Mouse (Mus musculus) natural killer cell, adult 2 months (primary cell): Measurements from ENCODE around the gene Oit3.
"Not testable (repeated sequence)": the region's sequence is repeated elsewhere in the genome, so short reads cannot be mapped to it uniquely, and the experiment has no call there.

Source experiments
- DNase-seq, 2 experiments: peaks; one replicate each; pipeline ENCODE4 v3.0.0; 2022; ENCODE audit warnings: low spot score in 2 of 2

Gene Oit3

DNA sequence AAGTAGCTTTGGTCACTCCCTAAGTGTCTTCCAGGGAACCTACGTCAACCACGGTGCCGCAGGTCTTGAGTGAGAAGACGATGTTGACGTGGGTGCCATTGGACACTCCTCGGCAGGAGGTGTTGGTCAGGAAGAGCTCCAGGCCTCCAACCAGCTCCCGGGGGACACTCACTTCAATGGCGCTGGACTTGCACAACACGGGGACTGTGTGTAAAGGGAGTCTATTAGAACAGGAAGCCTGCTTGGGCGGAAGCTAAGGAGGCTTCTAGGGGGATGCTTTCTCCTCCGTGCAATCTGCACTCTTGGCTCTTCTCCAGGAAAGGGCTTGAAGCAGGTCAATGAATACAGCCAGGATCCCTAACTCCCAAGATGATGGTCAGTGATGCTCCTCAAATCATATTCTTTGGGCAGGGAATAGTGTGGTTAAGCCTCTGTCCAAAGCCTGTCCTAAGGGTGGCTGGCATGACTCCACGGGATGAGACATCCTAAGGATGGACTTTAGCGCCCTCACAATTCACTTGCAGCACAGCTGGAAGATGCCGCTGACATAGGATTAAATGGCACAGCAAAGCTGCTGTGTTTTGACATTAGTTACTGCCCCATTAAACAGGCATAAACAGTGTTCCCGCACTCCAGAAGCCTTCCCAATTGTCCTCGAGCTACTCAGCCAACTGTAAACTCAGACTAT, 12.0 kb downstream of the Oit3 start:
- DNase-seq: no peak

DNA sequence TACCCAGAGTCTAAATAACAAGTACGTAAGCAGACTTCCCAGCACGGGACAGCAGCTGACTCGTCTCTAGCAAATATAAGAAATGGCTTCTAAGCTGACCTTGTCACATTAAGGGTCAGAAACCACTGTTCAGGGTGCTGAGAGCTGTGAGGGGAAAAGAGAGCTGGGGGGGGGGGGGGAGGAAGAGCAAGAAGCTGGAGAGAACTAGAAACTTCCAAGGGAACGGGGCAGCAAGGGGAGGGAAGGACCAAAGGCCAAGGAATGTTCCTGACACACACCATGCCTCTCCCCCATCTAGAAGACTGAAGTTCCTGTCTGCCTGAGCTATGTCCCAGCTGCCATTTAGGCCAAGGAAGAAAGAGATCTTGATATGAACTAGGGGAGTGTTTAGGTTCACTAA, 15.2 kb downstream of the Oit3 start:
- DNase-seq: no peak

DNA sequence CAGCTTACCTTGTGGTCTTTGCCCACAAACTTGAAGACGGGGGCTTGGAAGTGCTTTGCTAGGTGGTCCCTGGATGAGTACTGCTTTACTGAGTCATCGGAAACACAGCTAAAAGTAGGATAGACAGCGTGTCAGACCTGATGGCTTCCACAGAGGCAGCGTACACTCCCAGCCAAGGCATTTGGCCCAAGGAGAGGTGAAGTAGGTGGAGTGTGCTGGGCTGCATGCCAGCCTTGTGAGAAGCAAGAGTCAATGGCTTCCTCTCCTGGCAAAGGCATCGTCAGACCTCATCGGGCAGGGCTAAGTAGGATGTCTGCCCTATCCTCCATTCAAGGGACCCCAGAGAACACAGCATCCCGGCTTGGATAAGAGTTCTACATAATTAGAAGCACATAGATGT, 16.2 kb downstream of the Oit3 start:
- no peak for DNase-seq

DNA sequence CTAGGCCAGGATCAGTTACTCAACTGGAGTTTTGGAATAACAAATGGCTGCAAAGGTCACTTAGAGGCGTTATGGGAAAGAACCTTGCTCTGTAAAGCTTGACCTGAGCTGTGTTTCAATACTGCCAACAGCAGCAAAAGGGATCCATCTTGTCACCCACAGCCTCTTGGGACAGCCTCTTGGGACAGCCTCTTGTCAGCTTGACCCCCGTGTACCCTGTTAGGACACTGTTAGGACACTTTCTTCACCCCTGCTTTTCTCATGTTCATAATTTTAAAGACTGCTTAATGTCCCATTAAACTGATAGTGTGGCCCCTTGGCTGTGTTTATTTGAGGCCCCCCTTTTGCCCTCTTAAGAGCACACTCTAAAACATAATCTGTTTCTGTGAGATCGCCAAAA, 17.1 kb downstream of the Oit3 start:
- no peak for DNase-seq

DNA sequence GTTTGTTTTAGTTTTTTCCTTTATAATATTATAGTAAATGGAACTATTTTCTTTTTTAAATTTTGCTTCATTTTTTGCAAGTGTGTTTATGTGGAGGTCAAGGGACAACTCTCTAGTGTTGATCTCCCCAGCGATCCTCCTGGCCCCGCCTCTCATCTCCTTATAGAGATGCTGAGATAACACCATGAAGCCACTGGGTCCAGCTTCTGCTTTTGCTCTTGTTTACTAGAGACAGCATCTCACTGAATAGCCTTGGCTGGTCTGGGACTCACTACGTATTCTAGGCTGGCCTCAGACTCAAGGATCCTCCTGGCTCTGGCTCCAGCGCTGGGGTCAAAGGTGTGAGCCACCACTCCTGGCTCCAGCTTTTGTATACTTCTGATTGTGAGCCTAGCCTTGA, 22.1 kb downstream of the Oit3 start:
- no peak for DNase-seq

DNA sequence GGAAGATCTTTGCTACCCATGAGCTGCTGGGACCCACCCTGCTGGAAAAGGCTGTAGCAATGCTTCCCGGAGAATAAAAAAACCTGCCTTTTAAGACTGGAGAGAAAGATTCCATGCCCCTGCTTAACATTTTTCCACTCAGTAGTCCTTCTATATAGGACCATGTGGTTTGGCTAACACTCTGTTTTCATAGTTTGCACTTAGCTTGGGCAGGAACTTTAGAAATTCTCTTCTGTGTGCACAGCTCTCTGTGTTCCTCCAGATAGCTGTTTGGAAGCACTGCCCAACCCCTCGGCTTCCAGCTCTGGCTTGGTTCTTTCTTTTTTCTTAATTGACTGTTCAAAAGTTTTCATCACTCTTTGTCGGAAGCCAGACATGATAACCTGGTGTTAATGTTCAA, 25.0 kb downstream of the Oit3 start:
- no peak for DNase-seq

DNA sequence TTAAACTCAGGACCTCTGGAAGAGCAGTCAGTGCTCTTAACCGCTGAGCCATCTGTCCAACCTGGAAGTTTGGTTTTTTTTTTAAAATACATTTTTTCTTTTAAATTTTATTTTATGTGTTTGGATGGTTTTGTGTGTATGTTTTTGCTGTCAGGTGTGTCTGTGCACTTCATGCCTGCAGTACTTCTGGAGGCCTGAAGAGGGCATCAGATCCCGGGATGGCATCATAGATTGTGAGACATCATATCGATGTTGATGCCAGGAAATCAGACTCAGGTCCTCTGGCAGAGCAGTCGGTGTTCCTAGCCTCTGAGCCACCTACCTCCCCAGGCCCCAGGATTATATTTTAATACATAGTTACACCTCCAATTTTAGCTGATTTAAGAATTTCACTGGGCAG, 27.9 kb downstream of the Oit3 start:
- DNase-seq: no peak

DNA sequence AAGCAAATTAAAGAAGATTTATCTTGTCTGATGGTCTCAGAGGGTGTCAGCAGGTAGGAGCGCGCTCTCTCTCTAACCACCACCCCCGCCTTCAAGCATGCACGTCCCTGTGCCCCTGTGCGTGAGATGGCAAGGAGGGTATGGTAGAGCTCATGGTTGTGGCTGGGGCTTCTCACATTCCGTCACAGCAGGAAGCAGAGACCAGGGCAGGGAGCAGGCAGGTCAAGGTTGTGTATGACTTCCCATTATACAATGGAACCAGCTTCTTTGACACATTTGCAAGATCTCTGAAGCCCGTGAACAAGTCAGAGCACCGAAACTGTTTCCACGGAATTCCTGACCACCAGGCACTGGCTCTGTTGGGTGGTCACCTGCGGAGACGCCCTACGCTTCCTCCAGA, 31.3 kb downstream of the Oit3 start:
- DNase-seq: no peak

DNA sequence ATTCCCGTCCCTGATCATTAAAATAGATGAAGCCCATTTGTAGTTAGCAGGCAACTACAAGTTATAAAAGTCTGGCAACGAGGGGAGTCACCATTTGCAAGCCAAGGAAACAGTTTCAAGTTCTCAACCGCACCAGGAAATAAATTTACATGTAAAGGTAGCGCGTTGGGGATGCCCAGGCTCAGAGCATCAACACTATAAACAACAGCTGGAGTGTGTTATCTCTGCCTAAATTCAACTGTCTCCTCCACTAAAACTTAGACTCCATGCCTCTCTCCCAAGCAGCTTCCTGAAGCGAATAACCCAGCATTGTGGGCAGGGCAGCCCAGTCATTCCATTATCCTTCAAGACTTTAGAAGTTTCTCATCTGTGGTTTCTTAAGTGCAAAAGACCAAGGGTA, 33.1 kb downstream of the Oit3 start:
- no peak for DNase-seq

DNA sequence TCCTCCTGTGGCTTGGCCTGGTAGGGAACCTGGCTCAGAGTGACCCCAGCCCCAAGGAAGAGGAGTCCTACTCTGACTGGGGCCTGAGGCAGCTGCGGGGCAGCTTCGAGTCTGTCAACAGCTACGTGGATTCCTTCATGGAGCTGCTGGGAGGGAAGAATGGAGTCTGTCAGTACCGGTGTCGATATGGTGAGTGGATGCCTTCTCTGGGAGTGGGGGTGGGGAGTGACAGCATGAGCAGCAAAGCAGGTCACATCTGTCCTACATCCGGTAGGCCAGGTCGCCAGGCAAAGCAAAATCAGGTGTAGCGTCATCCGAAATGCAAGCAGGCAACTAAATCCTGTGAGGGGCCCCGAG, 37.8 kb downstream of the Oit3 start:
- DNase-seq: no peak

DNA sequence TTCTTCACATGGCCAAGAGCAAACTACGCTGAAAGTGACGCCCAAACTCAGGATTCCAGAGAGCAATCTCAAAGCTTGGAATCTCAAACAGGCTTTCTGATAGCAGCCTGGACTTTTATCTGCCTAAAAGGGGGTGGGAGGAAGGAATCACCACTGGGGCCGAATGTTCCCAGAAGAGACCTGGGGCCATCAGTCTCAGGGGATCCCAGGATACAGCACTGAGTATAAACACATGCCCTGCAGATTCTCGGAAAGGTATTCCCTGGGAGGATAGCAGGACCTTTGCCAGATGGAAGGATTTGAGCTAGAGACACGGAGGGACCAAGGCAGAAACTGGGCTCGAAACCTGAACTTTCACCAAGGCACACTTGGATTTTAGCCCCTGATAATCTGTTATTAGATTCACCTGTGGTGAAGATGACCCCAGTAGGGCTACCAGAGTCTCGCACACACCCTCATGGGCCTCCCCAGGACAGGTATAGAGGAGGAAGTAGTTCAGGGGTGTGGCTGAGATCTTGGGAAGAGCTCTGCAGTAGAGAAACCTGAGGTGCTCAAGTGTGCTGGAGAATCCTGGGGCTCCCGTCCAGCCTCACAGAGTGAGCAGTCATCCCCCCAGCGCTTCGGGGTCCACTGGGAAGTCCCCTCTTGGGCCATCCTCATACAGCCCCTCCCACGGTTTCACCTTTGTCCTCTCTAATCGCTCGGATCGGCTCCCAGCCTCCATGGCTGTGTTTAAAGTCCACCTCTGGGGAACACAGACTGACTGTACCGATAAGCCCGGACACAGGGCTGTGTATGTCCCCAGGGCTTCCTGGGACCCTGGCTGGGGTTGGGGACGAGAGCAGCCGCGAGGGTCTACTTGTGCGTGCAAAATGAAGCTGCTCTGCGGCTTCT, 38.4 kb downstream of the Oit3 start, which contains the start of gene Pla2g12b:
Pla2g12b (plus strand) TSS at position 762 of the 894 bp plus-strand sequence.
- no peak for DNase-seq

DNA sequence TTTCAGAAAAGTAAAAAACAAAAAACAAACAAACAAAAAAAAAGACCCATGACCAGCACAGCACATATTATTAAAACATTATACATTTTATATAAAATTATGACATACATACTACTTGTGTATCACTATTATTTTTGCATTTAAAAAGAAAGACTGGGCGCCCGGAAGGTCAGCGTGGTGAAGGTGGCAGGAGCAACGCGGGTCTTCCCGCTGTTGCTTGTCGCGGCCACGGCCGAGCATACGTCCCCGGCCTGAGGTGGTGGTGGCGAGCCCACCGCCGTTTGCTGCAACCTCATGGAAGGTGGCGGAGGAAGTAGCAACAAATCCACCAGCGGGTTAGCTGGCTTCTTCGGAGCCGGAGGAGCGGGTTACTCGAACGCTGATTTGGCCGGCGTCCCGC, 46.1 kb downstream of the Oit3 start, which contains the start of gene Gm10273:
Gm10273 (plus strand) TSS at position 172 of the 400 bp plus-strand sequence.
- not testable (repeated sequence) for DNase-seq

DNA sequence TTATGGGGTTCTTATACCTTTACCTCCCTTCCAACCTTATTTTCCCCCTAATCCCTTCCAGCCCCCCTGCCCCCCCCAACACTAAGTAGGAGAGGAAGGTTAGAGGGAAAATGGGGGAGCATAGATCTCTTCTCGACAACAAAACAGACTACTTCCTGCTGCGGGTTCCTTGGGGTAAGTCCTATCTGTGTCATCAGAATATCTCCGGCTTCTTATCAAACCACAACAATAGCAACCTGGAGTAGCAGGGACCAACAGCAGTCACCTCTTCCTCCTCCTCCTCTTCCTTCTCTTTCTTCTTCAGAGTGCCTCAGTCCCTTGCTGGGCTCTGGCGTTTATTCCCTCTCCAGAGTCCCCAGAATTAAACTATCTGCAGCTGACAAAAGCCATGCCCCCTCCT, 49.7 kb downstream of the Oit3 start:
- no peak for DNase-seq

DNA sequence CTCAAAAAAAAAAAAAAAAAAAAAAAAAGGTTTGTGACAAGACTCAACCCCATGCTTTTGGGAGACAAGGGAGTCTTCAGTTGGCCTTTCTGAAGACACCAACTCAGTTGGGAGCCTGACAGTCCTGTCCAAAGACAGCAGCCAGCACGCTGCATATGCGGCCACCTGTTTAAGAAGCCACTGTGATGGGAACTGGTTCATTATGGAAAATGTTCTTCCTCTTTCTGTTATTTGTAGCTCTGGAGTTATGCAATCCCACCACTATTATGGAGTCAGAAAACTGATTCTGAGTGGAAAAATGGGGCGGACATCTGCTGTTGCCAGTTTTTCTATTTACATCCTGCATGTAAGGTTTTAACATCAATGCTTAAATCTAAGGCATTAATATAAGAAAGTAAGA, 51.9 kb downstream of the Oit3 start:
- no peak for DNase-seq

DNA sequence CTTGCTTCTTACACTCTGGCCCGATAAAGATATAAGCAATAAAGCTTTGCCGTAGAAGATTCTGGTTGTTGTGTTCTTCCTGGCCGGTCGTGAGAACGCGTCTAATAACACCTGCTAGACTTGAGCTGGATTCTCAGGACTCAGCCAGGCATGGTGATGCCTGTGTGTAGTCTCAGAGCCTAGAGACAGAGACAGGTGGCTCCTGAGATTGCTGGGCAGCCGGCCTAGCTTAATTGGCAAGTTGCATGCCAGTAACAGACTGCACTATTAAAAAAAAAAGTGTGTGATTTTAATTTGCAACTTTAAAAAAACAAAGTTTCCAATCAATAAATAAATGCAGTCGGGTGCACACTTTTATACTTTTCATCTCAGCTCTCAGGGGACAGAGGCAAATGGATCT, 54.6 kb downstream of the Oit3 start:
- no peak for DNase-seq

DNA sequence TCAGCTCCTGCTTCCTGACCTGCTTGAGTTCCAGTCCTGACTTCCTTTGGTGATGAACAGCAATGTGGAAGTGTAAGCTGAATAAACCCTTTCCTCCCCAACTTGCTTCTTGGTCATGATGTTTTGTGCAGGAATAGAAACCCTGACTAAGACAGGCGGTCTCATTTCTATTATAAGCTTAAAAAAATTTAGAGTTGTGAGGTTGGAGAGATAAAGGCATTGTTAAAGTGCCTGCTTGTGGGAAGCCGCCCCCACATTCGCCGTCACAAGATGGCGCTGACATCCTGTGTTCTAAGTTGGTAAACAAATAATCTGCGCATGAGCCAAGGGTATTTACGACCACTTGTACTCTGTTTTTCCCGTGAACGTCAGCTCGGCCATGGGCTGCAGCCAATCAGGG, 60.0 kb downstream of the Oit3 start:
- not testable (repeated sequence) for DNase-seq

DNA sequence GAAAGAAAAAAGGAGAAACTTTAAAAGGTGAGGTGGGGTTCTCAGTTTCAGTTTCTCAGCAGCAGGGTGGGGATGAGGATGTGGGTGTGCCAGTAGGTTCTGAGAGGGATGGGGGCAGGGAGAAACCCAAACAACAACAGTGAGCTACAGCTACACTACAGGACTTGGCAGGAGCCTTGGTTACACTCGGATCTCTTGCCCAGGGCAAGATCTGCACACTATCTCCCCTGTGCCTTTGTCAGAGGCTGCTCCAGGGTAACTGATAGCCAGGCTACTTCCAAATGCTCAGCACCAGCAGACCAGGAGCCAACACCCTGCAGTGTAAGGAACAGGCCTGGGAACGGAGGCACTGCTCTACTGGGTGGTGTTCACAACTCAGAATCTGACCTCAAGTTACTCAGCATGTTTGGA, 61.2 kb downstream of the Oit3 start:
- DNase-seq: no peak

DNA sequence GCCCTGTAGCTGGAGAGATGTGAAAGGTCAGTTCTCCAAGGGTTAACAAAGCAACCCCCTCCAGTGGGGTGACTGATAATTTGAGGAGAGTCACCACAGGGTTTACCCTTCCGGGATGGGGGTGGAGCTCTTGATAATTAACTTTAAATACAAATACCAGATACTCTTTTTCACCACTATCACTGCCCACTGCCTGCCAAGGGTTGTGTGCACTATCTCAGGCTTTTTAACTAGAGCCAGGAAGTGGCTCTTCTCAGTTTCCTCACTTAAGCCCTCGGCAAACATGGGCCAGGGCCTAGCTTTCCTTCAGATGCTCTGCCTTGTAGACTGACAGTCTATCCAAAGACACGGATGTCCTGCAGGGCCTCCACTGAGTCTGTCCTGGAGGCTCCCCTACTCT, 61.7 kb downstream of the Oit3 start:
- no peak for DNase-seq

DNA sequence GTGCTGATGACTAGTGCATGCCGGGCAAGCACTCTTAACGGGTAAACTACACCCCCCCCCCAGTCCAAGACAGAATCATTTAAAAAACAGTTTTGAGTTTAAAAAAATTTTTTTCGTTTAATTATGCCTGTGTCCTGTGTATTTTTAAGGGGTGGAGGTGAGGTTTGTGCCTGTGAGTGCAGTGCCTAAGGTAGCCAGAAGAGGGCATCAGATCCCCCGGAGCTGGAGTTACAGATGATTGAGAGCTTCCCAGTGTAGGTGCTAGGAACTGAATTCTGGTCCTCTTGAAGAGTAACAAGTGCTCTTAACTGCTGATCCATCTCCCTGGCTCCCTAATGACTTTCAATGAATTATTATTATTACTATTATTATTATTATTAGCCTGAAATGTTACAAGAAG, 62.9 kb downstream of the Oit3 start:
- DNase-seq: no peak

DNA sequence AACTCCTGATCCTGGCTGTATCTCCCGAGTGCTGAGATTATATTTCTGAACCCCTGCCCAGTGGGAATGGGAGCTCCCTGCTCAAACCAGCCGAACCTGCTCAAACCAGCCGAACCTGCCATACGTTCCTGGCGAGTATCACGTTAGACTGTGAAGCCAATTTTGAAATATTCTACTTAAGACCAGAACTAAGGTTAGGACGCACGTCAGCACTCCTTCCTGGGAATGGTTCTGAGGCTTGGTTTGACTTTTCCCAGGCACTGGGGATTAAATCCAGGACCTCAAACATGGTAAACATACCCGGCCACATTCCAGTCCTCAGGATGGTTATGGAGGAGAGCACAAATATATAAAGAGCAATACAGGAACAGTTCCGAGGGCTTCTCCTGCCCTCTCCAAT, 63.7 kb downstream of the Oit3 start:
- DNase-seq: no peak
